ENCODE assay signal across 8 mouse cellular contexts in the genomic region with DNA sequence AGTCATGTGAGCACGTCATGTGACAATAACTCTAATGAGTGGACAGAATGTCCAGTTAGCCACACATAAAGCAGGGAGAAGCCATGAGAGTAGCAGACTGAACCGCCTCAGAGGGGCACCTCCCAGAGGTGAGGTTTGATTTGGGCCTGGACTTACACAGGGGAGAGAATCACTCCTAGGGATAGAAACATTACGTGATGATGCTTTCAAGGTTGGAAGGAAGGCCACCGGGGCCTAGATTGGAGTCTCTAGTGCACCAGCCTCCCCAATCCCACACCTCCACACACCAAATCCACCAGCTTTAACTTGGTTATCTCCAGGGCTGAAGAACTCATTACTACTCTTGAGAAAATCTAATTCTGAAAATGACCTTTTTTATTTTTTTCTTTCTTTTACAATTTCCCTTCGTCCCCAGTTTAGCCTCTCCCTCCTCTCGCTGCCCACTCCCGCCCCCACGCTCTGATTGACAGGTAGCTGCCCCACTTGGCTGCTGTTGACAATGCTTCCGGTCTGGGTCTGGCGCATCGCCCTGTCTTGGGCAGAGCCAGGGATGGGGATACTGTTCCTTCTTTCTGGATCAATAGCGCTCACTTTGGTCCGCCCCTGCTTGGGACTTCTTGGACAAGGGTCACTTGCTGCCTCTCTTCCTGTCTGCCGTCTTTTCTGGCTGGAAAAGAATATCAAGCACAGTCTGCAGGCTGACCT.
DNase-seq lines count a peak whose midpoint lies in the region; ATAC-seq and TF ChIP-seq lines count a peak whose summit lies in the region.

No protein-coding gene starts in this region.

- ATAC-seq in kidney, embryonic 14.5 days (ENCODE audit: low FRiP score, low TSS enrichment) = peak; percentile 63; the same call in 1 of the 2 replicates
- no peak for ATAC-seq in forebrain, embryonic 16.5 days

- no peak overlapping the region for H3K4me3 ChIP-seq in layer of hippocampus, adult 2 months
- H3K4me3 ChIP-seq in kidney, embryonic 14.5 days (ENCODE audit: low read length) = no peak overlapping the region
- no peak overlapping the region for H3K4me3 ChIP-seq in limb, embryonic 10.5 days
- H3K4me3 ChIP-seq in forebrain, embryonic 16.5 days (replicated peaks; ENCODE audit: low read length) = no peak overlapping the region

- no peak for TF ChIP-seq CTCF in layer of hippocampus, adult 2 months (conservative IDR thresholded peaks at IDR 0.05)

- no peaks in the 10 kb centered on the region for H3K36me3 ChIP-seq in kidney, embryonic 14.5 days (ENCODE audit: control insufficient read depth, insufficient read depth, low read length)
- H3K36me3 ChIP-seq in limb, embryonic 10.5 days = no peaks in the 10 kb centered on the region
- no peaks in the 10 kb centered on the region for H3K36me3 ChIP-seq in forebrain, embryonic 16.5 days (ENCODE audit: control insufficient read depth, insufficient read depth)

- no peaks in the 10 kb centered on the region for H3K27me3 ChIP-seq in kidney, embryonic 14.5 days (ENCODE audit: control insufficient read depth, insufficient read depth, low read length)
- H3K27me3 ChIP-seq in limb, embryonic 10.5 days (ENCODE audit: low read depth, poor library complexity, severe bottlenecking) = peaks cover 22% of the 10 kb centered on the region; the same call in 1 of the 2 replicates
- no peaks in the 10 kb centered on the region for H3K27me3 ChIP-seq in forebrain, embryonic 16.5 days (replicated peaks; ENCODE audit: control insufficient read depth, insufficient read depth, low read length)

- no peak overlapping the region for H3K27ac ChIP-seq in layer of hippocampus, adult 2 months
- H3K27ac ChIP-seq in kidney, embryonic 14.5 days (ENCODE audit: low read depth, low read length) = no peak overlapping the region
- no peak overlapping the region for H3K27ac ChIP-seq in limb, embryonic 10.5 days
- no peak overlapping the region for H3K27ac ChIP-seq in forebrain, embryonic 16.5 days (ENCODE audit: low read length)

- no peaks in the 10 kb centered on the region for H3K4me1 ChIP-seq in kidney, embryonic 14.5 days (ENCODE audit: control insufficient read depth, insufficient read depth, low read length)
- peaks cover 26% of the 10 kb centered on the region for H3K4me1 ChIP-seq in limb, embryonic 10.5 days
- H3K4me1 ChIP-seq in forebrain, embryonic 16.5 days (replicated peaks; ENCODE audit: control insufficient read depth, insufficient read depth, low read length) = peaks cover 17% of the 10 kb centered on the region

- 54% methylated on average over 14 of the region's 14 CpGs for WGBS in kidney, embryonic 14.5 days
- 83% methylated on average over 14 of the region's 14 CpGs for WGBS in limb, embryonic 10.5 days
- WGBS in forebrain, embryonic 16.5 days = 75% methylated on average over 14 of the region's 14 CpGs

- H3K9ac ChIP-seq in kidney, embryonic 14.5 days (ENCODE audit: low read depth, low read length) = no peak overlapping the region
- no peak overlapping the region for H3K9ac ChIP-seq in forebrain, embryonic 16.5 days (replicated peaks; ENCODE audit: low read depth, low read length)

- H3K9me3 ChIP-seq in kidney, embryonic 14.5 days (ENCODE audit: control insufficient read depth, low read length) = no peaks in the 10 kb centered on the region
- H3K9me3 ChIP-seq in limb, embryonic 10.5 days (replicated peaks) = no peaks in the 10 kb centered on the region
- H3K9me3 ChIP-seq in forebrain, embryonic 16.5 days (ENCODE audit: control insufficient read depth, low read length) = no peaks in the 10 kb centered on the region

- peak overlapping the region; percentile 24 for H3K4me2 ChIP-seq in kidney, embryonic 14.5 days (replicated peaks; ENCODE audit: low read depth, low read length)
- H3K4me2 ChIP-seq in forebrain, embryonic 16.5 days (ENCODE audit: low read length) = no peak overlapping the region

- DNase-seq in layer of hippocampus, adult 11-12 months (ENCODE audit: low spot score) = peak; percentile 16
- DNase-seq in layer of hippocampus, adult 2 months (ENCODE audit: low spot score in 2 of 2) = no peak
- DNase-seq in ES-CJ7 (ENCODE audit: low read depth, low spot score) = peak; percentile 53
- DNase-seq in cerebellum, postnatal 10 days = peak; percentile 90
- DNase-seq in limb, embryonic 10.5 days (ENCODE audit: low spot score) = no peak
- no peak for DNase-seq in B cell, adult 2 months

Comparison
In these comparisons a context has a peak if more than half of its experiments do, and no peak if none do; other contexts are left out.
1. DNase-seq: peak in layer of hippocampus, adult 11-12 months (single experiment), ES-CJ7 (single experiment) and cerebellum, postnatal 10 days (2 of 2); none in layer of hippocampus, adult 2 months (0 of 2), limb, embryonic 10.5 days (single experiment) and B cell, adult 2 months (0 of 2).